Mouse (Mus musculus) 416B (cell line): ENCODE measurements around the gene Id2.
A peak's percentile ranks its signal among the peaks of the same experiment; 100 is the strongest.

ENCODE experiments used
- DNase-seq: peaks from one replicate; pipeline ENCODE4 v3.0.0; 2011; ENCODE audit warnings: low read depth

Gene Id2

GRCm38 (mm10) chr12:25083260-25084178 lies 13.4 kb downstream of the Id2 start:
- no peak for DNase-seq

- no peak for DNase-seq
Observed at GRCm38 (mm10) chr12:25074344-25074743, 22.6 kb downstream of the Id2 start.

GRCm38 (mm10) chr12:25073374-25073773 lies 23.6 kb downstream of the Id2 start:
- no peak for DNase-seq

GRCm38 (mm10) chr12:25062264-25062663 lies 34.7 kb downstream of the Id2 start:
- DNase-seq: no peak

GRCm38 (mm10) chr12:25060901-25061300 lies 36.0 kb downstream of the Id2 start:
- DNase-seq: no peak

- DNase-seq: peak; percentile 8
Observed at GRCm38 (mm10) chr12:25059487-25060200, 37.3 kb downstream of the Id2 start.

GRCm38 (mm10) chr12:25054963-25055362 lies 42.0 kb downstream of the Id2 start:
- DNase-seq: no peak

GRCm38 (mm10) chr12:25054511-25054910 lies 42.4 kb downstream of the Id2 start:
- DNase-seq: no peak

- DNase-seq: no peak
Observed at GRCm38 (mm10) chr12:25049253-25049652, 47.7 kb downstream of the Id2 start.

GRCm38 (mm10) chr12:25044579-25044978 lies 52.4 kb downstream of the Id2 start:
- DNase-seq: no peak

- DNase-seq: no peak
Observed at GRCm38 (mm10) chr12:25044056-25044455, 52.9 kb downstream of the Id2 start.
